Mouse (Mus musculus) urinary bladder, adult 2 months (tissue): ENCODE data around the gene Ldlr. TPM values are rescaled to one million over a fixed set of nuclear protein-coding genes. Genes with fewer than 3 reads are reported as not detected.
A peak's percentile ranks its signal among the peaks of the same experiment; 100 is the strongest.

Experiments
- DNase-seq: peaks from one replicate; pipeline ENCODE4 v3.0.0; 2022; ENCODE audit warnings: low spot score
- polyA plus RNA-seq: library from polyadenylated mRNA; depleted of rRNA; stranded (reverse); fragments of >200 nt; gene quantifications from 2 replicates; pipeline ENCODE4 v1.2.3, GENCODE M21; 2012

Gene Ldlr
- polyA plus RNA-seq, 1 experiment = 35.7 TPM

DNA sequence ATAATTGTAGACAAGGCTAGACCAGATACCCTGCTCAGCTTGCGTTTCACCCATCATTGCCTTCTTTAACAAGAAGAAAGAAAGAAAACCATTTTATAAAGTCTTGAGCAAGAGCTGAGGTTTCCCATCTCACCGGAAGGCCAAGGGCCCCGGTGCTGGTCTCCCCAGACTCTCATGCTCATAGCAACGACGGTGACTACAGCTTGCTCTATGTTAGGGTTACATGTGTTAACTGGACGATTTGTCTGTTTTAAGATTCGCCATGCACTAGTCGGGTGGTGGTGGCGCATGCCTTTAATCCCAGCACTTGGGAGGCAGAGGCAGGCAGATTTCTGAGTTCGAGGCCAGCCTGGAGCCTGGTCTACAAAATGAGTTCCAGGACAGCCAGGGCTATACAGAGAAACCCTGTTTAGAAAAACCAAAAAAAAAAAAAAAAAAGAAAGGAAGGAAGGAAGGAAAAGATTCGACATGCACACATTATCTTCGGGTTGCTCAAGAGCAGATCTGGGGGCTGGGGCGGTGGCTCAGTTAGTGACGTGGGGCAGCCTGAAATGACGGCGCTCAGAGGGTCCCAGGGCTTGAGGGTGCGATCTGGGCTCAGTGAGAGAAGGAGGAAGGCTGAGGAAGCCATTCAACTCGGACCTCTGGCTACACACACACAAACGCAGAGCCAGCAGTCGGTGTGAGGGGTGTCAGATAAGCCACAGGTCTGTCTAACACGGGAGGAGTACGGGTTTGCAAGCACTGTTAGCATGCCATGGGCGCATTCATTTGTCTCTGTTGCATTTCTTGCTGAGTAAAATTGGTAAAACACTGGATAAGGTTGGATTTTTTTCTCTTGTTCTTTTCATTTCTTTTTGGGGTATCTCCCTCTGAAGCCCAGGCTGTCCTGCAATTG, 2.2 kb downstream of the Ldlr start:
- no peak for DNase-seq

DNA sequence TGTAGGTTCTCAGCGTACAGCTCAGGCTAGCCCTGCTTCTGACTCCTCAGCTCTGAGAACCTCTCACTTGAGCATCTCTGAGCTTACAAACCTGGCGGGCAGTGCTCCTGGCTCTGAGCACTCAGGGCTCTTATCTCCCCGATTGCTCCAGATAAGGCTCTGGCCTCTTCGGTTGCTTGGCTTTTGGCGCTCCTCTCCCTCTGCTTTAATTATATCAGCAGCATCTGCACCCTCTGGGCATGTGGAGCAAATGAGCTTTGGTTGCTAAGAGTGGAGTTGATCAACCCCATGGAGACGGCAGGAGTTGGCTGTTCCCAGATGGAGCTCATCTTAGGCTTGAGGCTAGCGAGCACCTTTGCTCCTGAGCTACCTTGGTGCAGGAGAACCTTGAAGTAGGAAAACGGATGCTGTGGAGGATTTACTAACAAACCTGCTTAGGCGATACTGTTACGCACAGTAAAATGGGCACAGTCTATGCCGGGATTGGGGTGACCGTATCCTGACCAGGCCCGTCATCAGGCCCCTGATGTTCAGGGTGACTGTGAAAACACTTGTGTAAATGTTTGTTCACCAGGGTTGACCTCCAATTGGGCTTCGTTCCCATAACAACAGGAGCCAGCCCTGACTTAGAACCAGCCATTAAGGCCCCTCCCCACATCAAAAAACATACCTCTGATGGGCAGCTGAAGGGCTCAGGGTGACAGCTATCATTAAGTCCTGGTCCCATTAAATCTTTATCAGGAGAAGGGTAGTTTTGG, 3.1 kb downstream of the Ldlr start:
- no peak for DNase-seq

DNA sequence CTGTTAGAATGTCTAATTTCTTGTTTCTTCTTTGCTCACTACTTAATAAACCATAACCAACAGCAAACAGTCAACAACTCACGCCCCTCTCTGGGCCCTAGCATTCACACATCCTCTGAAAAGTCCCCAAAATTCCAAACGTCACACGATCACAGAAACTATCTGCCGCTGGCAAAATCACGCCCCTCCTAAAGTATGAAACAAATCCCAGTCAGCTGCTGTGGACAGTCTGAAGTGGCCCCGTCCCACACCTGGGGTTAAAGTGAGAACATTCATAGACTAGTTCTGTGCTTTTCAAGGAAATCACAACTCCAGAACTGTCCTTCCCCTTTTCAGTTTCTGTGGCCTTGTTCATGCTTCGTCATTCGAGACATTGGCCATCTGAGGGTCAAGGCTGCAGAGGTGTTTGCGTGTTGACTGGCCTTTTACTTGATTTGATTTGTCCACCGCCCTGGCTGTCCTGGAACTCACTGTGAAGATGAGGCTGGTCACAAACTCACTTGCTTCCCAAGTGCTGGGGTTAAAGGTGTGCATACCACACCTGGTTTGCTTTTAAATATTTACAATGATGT, 5.1 kb downstream of the Ldlr start:
- no peak for DNase-seq

DNA sequence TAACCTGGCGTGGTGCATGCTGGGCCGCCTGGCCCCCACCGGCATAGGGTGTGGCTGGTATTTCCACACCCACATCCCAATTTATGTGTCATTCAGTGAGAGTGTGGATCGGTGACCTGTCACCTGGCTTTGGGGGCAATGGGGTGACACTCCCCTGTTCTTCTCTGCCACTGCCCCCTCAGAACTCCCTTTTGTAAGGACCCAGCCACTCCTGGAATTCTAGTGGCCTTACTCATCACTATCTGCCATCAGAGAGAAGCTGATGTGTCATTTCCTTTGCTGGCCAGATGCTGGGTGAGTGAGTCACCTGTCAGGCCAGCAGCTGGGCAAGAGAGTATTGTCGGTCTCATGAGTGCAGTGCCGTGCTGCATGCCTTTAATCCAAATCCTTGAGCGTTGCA, 6.0 kb downstream of the Ldlr start:
- DNase-seq = no peak

DNA sequence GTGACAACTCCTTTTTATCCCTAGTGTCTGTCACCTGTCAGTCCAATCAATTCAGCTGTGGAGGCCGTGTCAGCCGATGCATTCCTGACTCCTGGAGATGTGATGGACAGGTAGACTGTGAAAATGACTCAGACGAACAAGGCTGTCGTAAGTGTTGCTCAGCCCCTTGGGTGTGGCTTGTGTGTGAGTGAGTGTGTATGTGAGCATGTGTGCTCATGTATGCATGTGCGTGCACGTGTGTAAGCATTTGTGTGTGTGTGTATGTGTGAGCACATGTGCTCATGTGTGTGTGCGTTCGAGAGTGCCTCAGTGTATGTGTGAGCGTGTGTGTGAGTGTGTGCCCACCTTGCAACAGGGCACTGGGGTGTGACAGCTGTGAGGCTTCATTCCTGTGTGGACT, 9.0 kb downstream of the Ldlr start:
- DNase-seq = no peak

DNA sequence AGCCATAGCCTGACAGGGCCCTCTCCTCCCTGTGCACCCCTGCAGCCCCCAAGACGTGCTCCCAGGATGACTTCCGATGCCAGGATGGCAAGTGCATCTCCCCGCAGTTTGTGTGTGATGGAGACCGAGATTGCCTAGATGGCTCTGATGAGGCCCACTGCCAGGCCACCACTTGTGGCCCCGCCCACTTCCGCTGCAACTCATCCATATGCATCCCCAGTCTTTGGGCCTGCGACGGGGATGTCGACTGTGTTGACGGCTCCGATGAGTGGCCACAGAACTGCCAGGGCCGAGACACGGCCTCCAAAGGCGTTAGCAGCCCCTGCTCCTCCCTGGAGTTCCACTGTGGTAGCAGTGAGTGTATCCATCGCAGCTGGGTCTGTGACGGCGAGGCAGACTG, 10.2 kb downstream of the Ldlr start:
- no peak for DNase-seq

DNA sequence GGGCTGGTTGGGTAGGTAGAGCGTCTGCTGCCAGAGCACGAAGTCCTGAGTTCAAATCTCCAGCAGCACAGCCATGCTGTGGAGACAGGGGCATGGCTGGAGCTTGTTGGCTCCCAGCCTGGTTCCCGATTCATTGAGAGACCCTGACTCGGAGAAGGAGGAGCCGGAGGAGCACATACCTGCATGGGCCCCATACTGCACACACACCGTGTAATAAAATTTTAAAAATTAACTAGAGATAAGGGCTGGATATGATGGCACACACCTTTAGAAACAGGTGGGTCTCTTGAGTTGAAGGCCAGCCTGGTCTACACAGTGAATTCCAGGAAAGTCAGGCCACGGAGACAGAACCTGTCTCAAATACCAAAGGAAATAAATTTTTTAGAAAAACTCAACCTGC, 10.7 kb downstream of the Ldlr start:
- DNase-seq = no peak

DNA sequence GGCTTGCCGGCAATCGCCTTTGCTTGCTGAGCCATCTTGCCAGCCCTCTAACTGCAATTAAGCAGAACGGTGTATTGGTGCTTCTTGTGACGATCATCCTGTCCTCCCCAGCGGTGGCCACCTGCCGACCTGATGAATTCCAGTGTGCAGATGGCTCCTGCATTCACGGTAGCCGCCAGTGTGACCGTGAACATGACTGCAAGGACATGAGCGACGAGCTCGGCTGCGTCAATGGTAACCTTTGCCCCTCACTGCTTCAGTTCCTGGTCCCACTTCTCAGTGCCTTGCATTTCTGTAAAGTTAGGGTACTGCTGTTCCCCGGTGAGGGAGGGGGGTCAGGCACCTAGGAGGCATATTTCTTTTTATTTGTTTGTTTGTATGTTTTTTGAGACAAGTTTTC, 11.8 kb downstream of the Ldlr start:
- no peak for DNase-seq

DNA sequence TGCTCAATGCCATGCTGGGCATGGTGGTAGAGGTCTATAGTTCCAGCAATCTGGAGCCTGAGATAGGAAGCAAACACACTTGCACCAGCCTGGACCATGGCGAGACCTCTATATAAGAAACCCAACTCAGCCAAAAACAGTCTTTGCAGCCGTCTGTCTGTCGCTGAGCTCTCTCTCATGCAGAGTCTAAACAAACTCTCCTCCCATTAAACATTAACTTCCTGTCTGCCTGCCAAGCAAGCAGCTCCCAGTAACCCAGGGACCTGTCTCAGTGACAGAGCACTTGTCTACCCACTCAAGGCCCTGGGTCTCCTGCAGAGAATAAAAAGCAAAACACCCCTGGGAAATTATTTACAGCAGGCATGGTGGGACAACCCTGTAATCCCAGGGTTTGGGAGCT, 13.3 kb downstream of the Ldlr start:
- DNase-seq = no peak

DNA sequence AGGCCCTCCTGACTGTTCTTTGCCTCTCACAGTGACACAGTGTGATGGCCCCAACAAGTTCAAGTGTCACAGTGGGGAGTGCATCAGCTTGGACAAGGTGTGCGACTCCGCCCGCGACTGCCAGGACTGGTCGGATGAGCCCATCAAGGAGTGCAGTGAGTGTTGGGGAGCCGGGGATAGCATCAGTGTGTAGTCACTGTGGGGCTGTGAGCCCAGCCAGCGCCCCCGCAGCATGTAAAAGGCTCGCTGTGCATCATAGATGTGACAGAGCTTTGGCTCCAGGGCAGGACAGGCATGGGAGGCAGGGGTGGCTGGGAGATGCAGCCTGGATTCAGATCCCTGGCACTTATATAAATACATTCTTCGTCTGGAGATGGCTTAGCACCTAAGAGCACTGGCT, 13.9 kb downstream of the Ldlr start:
- DNase-seq = no peak

DNA sequence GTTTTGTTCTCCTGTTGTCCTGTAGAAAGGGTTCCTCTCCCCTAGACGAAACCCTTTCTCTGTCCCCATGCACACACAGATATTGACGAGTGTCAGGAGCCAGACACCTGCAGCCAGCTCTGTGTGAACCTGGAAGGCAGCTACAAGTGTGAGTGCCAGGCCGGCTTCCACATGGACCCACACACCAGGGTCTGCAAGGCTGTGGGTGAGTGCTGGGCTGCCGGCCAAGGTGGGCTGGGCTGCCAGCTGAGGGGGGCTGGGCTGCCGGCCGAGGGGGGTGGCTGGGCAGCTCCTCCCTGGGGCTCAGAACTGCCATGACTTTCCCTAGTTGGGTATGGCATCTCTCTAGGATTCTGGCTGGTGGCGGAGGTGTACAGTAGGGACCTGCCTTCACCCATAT, 15.5 kb downstream of the Ldlr start:
- no peak for DNase-seq

DNA sequence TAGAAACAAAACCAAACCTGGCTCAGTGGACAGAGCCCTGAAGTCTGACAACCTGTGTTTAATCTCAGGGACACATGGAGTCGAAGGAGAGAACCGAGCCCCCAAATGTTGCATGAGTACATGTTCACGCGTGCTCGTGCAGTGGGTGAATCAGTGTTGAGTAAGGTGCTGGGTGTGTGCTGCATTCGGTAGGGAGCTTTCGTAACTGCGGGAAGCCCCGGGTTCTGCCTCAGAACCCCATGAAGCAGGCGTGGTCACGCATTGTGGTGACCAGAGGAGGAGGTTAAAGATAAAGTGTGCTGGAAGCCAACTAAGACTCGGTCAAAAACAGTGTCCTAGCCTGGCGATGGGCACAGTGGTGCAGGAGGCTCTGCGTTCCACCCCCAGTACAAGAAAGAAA, 17.1 kb downstream of the Ldlr start:
- no peak for DNase-seq

DNA sequence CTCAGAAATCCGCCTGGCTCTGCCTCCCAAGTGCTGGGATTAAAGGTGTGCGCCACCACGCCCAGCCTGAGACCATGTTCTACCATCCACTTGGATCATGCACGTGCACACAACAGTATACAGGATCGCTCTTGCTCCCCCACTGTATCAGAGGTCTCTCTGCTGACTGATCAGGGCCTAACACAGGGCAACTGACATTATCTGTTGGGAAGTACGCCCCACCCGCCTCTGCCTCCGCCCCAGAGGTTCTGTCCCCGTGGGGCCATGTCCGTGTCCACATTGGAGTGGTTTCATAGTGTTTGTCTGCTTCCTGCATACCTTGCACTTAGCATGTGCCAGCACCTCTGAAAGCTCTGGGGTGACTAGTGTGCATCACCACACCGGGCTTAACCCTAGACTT, 18.2 kb downstream of the Ldlr start:
- no peak for DNase-seq

DNA sequence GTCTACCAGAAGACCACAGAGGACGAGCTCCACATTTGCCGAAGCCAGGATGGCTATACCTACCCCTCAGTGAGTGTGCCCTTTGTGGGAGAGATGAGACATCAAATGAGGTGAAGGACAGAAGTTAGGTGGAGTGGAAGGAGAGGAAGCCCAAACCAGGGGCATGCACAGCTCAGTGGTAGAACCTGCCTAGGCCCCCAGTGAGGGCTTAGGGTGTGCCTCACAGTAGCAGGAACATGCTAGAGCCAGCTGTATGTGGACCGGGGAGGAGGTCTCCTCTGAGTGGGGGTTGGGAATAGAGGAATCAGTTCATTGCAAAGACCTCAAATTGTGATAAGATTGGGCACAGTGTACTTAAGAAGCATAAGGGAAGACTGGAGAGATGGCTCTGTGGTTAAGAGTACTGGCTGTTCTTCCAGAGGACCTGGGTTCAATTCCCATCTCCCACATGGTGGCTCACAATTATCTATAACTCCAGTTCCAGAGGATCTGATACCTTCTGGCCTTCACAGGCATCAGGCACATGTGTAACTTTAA, 24.0 kb downstream of the Ldlr start:
- DNase-seq = no peak

DNA sequence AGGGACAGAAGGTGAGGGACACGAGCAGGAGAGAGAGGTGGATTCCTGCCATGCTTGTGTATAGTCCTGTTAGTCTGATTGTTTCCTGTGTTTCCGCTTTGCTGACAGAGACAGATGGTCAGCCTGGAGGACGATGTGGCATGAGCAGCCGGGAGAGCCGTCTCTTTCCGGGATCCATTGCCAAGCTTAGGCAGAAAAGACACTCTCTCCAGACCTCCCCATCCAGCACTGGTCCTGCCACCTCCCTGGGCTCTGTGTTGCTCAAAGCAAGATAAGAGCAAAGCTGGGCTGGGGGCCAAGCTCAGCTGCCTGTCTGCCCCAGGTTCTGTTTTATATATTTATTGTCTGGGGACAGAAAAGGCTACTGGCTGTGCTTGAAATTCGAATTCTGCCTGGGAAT, 24.8 kb downstream of the Ldlr start:
- no peak for DNase-seq

DNA sequence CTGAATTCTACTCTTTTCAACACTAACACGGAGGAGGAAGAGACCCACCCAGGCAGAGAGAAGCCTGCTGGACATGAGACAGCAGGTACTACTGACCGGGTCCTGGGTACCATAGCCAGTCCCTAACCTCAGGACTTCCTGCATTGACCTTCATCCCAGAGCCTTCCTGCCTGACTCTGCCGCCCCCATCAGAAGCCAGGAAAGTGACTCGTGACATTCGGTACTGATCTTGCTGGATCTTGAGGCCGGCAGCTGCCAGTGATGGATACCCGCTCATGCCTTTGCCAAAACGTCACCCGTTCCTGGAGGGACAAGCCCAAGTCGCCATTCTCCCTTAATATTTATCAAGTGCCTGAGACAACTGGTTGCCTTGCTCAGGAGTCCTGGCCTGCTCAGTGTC, 25.2 kb downstream of the Ldlr start:
- no peak for DNase-seq

DNA sequence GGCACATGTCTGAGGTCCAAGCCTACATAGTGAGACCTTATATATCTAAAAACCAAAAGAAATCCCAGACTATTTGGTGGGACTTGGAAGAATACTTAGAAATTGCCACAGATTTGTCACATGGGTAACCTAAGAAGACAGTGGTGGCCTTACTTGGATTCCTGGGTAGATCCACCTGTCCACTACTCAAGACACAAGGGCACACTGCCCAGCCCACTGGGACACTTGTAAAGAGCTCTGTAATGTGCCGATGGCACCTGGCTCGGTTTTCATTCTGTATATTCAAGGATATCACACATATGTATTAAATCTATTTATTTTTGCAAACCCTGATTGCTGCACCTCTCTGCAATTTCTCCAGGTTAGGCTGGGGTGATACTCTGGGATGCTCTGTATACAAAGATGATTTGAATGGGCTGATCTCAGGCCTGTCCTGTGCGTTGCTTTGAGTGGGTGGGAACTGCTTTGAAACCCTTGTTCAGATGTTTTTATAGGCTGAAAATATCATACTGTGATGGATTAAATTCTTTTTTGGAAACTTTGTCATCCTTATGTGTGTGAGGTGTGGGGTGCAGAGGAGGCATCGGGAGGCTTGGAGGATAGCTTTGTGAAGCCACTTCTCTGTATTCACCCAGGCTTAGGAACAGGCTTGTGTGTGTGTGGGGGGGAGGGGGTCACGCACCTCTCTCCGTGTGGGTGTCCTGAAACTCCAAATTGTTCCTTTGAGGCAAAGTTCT, 26.3 kb downstream of the Ldlr start:
- DNase-seq = no peak

DNA sequence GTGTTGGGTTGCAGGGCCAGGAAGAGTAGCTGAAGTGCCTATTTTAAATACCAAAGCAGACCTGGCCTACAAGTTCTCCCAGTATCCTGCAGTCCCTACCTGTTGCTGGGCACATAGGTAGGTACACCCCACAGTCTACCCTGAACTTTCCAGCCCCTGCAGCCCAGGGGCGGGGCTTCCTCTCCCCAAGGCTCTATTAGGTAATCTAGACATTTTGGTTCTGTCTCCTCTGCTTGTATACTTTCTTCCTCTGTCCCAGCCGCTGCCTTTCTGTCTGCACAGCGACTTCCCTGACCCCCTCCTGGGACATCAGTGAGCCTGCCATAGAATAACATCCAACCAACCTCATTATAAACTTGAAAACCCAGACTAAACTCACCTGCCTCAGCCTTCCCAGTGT, 27.1 kb downstream of the Ldlr start:
- DNase-seq = no peak

DNA sequence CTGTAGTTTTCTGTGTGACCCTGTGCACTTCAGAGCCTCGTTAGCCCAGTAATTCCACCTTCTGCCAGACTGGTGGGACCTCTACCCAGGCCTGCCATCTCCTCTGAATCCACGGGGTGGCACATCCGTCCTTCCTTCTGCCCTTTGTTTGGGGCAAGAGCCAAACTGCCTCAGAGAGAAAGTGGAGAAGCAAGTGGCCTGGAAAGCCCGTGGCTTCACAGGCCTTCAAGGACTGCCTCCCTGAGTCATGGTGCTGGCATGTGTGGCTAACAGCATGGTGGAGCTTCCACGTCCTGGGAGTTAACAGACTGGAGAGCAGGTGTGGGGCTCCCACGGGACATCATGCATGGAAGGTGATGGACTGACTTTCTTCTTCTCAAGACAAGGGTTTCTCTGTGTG, 28.1 kb downstream of the Ldlr start:
- DNase-seq = no peak

DNA sequence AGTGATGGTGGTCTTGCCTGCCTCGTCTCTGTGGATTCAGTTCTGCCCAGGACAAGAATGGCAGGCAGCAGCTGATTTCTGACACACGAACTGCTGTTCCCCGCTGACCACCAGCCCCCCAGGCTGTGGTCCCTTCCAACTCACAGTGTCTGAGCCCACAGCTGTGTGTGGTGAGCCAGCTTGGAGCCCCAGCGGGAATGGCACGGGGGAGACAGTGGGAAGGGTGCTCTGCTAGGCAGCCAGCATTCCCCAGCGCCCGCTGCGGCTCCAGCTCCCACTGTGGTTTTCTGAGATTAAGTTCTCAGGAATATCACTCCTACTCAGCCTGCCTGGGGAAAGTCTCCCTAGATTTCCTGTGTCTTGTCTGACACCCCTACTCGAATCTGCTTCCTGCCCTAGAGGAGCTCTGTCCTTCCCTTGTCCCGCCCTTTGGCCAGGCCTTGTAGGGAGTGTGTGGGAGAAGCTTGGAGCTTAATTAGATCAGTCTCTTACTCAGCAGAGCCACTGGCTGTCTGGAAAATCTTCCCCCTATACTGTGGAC, 29.0 kb downstream of the Ldlr start:
- DNase-seq = no peak

DNA sequence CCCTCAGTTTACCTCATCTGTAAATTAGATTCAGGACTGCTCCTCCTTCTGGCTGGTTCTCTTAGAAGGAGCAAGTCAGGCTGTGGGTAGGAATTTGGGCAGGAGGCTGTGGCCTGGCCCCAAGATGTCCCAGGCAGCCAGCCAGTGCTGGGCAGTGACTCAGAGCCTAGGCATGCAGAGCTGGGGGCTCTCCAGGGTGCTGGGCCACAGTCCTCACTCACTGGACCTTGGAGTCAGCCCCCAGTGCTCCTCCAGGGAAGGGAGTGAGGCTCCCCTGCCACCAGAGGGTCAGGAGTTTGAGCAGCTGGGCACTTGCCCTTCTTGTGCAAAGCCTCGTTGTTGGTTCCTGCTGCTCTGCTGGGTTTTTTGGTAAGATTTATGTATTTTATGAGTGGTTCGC, 30.7 kb downstream of the Ldlr start:
- peak; percentile 55 for DNase-seq
